Mouse (Mus musculus): ENCODE results near the gene 1700056E22Rik.

- TF ChIP-seq TAL1 (IDR thresholded peaks at IDR 0.05; ENCODE audit: low read length) (no peak), GATA1 (IDR thresholded peaks at IDR 0.05; ENCODE audit: low read length) (no peak)
These were observed 31.7 kb upstream of the 1700056E22Rik start for GRCm38 (mm10) chr1:184065589-184066361.

Data from erythroblast, embryonic 14.5 days (primary cell).